Mouse (Mus musculus): ENCODE measurements around the gene Taok3. TPM values are rescaled to one million over a fixed set of nuclear protein-coding genes. Genes with fewer than 3 reads are reported as not detected.

The Taok3 gene
- polyA plus RNA-seq, 1 experiment from 2014 or later, result 38.7 TPM

DNA sequence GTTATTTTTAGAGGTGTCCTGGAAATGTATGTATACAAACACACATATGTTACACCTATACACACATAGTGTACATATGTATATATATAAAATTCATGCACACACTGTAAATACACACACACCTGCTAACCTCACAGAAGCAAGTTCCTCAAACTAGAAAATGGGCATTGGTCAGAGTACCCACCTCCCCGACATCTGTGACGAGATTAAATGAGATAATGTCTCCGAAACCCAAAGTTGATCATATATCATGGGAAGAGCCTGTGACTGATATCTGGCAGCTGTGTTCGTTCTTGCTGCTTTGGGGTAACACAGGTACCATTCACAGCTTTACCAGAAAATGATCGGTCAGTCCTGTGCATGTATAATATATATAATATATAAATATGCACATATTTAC lies 16.6 kb downstream of the Taok3 start:
- no peak overlapping the region for H3K9ac ChIP-seq
- no peaks in the 10 kb centered on the region for H3K27me3 ChIP-seq (replicated peaks)
- no peak overlapping the region for H3K27ac ChIP-seq
- no peak overlapping the region for H3K4me3 ChIP-seq
- WGBS, result 93% methylated on average over 5 of the region's 5 CpGs
- H3K4me2 ChIP-seq (replicated peaks), result no peak overlapping the region
- no peaks in the 10 kb centered on the region for H3K9me3 ChIP-seq
- H3K36me3 ChIP-seq, result no peaks in the 10 kb centered on the region
- peaks cover 11% of the 10 kb centered on the region; the same call in 1 of the 2 replicates for H3K4me1 ChIP-seq
- ATAC-seq (ENCODE audit: low FRiP score, low read depth), result no peak

- 69% methylated on average over 10 of the region's 10 CpGs for WGBS
- Histone ChIP-seq H3K4me2 (replicated peaks) (no peak overlapping the region), H3K4me1 (peaks cover 11% of the 10 kb centered on the region; the same call in 1 of the 2 replicates), H3K27me3 (replicated peaks) (no peaks in the 10 kb centered on the region), H3K4me3 (no peak overlapping the region), H3K36me3 (no peaks in the 10 kb centered on the region), H3K9me3 (no peaks in the 10 kb centered on the region), H3K9ac (no peak overlapping the region), H3K27ac (no peak overlapping the region)
- no peak for ATAC-seq (ENCODE audit: low FRiP score, low read depth)
Observed at GRCm38 (mm10) chr5:117137011-117137410, 17.1 kb downstream of the Taok3 start.

DNA sequence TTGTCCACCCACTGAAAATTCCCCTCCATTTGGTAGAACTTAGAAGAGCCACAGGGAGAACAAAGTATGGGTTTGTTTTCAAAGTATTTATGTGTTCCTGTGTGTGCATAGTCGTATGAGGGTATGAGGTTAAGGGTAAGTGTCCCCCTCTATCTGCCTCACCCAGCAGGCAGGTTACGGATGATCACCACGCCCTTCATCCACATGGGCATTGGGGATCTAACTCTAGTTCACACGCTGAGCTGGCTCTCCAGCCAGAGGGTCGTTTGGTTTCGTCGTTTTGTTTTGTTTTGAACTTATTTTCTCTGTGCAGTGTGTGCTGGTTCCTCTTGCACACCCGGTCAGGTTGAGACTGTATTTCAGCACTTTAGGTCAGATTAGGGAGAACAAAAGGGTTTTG lies 17.7 kb downstream of the Taok3 start:
- Histone ChIP-seq H3K36me3 (no peaks in the 10 kb centered on the region), H3K27ac (no peak overlapping the region)
- no peak for ATAC-seq (ENCODE audit: low FRiP score, low read depth)

DNA sequence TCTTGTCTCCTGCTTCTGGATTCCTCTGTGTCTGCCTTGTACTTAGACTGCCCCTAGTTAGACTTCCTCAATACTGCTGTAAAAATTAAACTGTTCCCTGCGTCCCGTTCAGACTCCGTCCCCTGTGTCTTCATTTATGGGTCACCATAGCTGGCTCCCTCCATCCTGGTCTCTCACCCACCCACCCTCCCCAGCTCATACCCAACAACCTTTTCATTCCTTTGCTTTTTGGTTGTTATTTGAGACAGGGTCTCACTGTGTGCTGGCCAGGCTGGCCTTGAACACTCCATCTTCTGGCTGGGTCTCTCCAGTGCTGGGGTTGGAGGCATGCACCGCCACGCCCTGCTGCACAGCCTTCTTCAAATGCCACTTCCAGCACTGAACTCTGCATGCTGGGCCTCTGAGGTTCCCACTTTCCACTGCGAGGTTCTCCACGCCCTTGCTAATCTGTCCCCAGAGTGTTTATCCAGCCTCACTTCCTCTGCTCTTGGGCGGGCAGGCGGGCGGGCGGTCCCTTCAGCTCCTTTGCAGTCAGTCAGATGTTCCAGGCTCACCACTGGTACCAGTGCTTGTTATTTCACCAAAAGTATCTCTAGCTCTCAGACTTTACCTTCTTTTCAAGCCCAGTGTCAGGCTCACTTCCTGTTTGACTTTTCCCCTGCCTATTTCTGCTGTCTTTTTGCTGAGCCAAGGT lies 18.5 kb downstream of the Taok3 start:
- no peaks in the 10 kb centered on the region for H3K27me3 ChIP-seq (replicated peaks)
- H3K9me3 ChIP-seq, result no peaks in the 10 kb centered on the region
- no peak for ATAC-seq (ENCODE audit: low FRiP score, low read depth)
- H3K4me1 ChIP-seq, result peaks cover 11% of the 10 kb centered on the region; the same call in 1 of the 2 replicates
- no peak overlapping the region for H3K9ac ChIP-seq
- H3K4me3 ChIP-seq, result no peak overlapping the region
- no peak overlapping the region for H3K27ac ChIP-seq
- H3K4me2 ChIP-seq (replicated peaks), result no peak overlapping the region
- H3K36me3 ChIP-seq, result no peaks in the 10 kb centered on the region
- WGBS, result 84% methylated on average over 11 of the region's 11 CpGs

More for the DNA sequence above, 17.7 kb downstream of the Taok3 start:
- Histone ChIP-seq H3K4me1 (peaks cover 11% of the 10 kb centered on the region; the same call in 1 of the 2 replicates), H3K4me2 (replicated peaks) (no peak overlapping the region), H3K9me3 (no peaks in the 10 kb centered on the region), H3K4me3 (no peak overlapping the region), H3K9ac (no peak overlapping the region), H3K27me3 (replicated peaks) (no peaks in the 10 kb centered on the region)
- 80% methylated on average over 8 of the region's 8 CpGs for WGBS

DNA sequence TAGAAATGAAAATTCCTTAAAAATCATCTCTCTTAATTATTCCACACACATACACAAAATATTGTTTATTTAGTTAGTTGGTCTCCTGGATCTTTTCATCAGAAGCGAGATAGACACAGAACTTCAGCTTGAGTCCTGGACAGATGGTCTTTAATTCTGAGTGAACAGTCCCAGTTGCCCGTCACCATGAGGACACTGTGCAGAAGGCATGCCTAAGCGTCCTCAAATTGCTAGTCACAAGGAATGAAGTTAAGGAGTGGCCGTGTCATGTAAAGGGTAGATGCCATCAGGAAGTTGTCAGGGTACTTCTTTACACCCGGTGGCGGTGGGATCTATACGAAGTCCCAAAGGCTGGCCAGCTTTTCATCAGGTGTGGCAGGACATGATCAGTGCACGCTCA lies 19.9 kb downstream of the Taok3 start:
- 84% methylated on average over 8 of the region's 8 CpGs for WGBS
- no peak for ATAC-seq (ENCODE audit: low FRiP score, low read depth)
- peaks cover 11% of the 10 kb centered on the region; the same call in 1 of the 2 replicates for H3K4me1 ChIP-seq

DNA sequence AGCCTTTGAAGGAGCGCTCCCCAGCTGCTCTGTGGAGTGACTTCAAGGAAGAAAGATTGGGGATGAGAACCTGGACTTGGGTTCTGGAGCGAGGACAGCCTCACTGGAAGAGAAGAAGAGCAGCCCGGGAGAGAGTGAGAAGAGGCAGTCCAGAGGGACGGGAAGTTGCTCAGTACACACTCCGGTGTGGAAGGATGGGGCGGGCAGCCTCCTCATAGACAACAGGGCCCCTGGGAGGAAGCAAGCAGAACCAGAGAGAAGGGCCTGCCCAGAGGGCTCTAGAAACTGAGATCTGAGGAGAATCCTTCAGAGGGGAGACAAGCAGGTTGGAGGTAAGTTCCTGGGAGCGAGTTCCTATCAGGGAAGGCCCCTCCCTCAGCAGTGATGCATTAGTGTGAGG lies 20.4 kb downstream of the Taok3 start:
- Histone ChIP-seq H3K36me3 (no peaks in the 10 kb centered on the region), H3K27me3 (replicated peaks) (no peaks in the 10 kb centered on the region), H3K9ac (no peak overlapping the region), H3K4me1 (peaks cover 8% of the 10 kb centered on the region; the same call in 1 of the 2 replicates), H3K4me3 (no peak overlapping the region), H3K27ac (no peak overlapping the region), H3K9me3 (no peaks in the 10 kb centered on the region), H3K4me2 (replicated peaks) (no peak overlapping the region)
- 74% methylated on average over 7 of the region's 7 CpGs for WGBS
- ATAC-seq (ENCODE audit: low FRiP score, low read depth), result no peak

More for the DNA sequence above, 19.9 kb downstream of the Taok3 start:
- no peaks in the 10 kb centered on the region for H3K27me3 ChIP-seq (replicated peaks)
- no peak overlapping the region for H3K9ac ChIP-seq
- no peaks in the 10 kb centered on the region for H3K9me3 ChIP-seq
- H3K27ac ChIP-seq, result no peak overlapping the region
- H3K36me3 ChIP-seq, result no peaks in the 10 kb centered on the region
- no peak overlapping the region for H3K4me2 ChIP-seq (replicated peaks)
- H3K4me3 ChIP-seq, result no peak overlapping the region

- no peak overlapping the region for H3K4me3 ChIP-seq
- H3K27me3 ChIP-seq (replicated peaks), result no peaks in the 10 kb centered on the region
- no peaks in the 10 kb centered on the region for H3K36me3 ChIP-seq
- H3K27ac ChIP-seq, result no peak overlapping the region
- no peak overlapping the region for H3K4me2 ChIP-seq (replicated peaks)
- 68% methylated on average over 9 of the region's 9 CpGs for WGBS
- H3K4me1 ChIP-seq, result no peaks in the 10 kb centered on the region
- ATAC-seq (ENCODE audit: low FRiP score, low read depth), result no peak
- no peak overlapping the region for H3K9ac ChIP-seq
- H3K9me3 ChIP-seq, result no peaks in the 10 kb centered on the region
Observed at GRCm38 (mm10) chr5:117143721-117144135, 23.8 kb downstream of the Taok3 start.

GRCm38 (mm10) chr5:117146165-117146564 lies 26.2 kb downstream of the Taok3 start:
- H3K4me3 ChIP-seq, result no peak overlapping the region
- ATAC-seq (ENCODE audit: low FRiP score, low read depth), result no peak
- H3K9ac ChIP-seq, result no peak overlapping the region
- H3K4me2 ChIP-seq (replicated peaks), result no peak overlapping the region
- no peaks in the 10 kb centered on the region for H3K9me3 ChIP-seq
- no peaks in the 10 kb centered on the region for H3K27me3 ChIP-seq (replicated peaks)
- H3K36me3 ChIP-seq, result no peaks in the 10 kb centered on the region
- H3K27ac ChIP-seq, result no peak overlapping the region
- no peaks in the 10 kb centered on the region for H3K4me1 ChIP-seq

DNA sequence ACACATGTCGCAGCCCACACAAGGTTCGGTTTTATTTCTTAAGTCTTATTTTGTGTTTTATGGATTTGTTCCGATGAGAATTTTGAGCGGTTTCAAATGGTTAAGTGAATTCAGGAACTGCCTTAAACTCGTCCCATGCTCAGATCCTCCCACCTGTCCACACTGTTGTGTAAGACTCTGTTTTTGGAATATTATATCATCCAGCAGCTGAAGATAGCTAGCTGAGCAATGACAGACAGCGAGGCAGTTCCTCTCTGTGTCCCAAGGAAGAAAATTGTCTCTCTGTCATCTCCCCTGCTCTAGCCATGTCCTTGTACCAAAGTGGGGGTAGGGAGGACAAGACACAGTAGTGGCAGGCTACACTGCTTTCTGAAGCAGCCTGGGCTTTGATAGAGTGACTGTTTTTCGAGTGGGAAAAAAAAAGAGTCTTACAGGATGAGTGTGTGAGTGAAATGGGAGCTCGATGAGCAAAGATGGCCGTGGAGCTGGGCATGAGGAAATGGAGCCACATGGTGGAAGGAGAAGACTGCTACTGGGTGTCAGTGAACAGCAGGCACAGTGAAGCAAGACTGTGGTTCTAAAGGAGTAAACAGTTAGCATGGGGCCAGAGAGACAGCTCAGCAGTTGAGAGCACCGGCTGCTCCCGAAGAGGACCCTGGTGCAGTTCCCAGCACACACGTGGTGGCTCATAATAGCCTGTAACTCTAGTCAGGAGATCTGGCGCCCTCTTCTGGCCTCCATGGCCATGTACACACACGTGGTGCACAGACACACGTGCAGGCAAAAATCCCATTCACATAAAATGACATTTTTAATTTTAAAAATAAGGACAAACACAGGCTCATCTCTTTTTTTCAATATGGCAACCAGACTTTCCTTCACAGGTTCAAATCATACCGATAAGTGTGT lies 27.5 kb downstream of the Taok3 start:
- H3K4me1 ChIP-seq, result no peaks in the 10 kb centered on the region
- no peak overlapping the region for H3K27ac ChIP-seq
- H3K27me3 ChIP-seq (replicated peaks), result no peaks in the 10 kb centered on the region
- no peak for ATAC-seq (ENCODE audit: low FRiP score, low read depth)
- no peak overlapping the region for H3K4me3 ChIP-seq
- no peaks in the 10 kb centered on the region for H3K9me3 ChIP-seq
- H3K4me2 ChIP-seq (replicated peaks), result no peak overlapping the region
- 91% methylated on average over 16 of the region's 16 CpGs for WGBS
- no peak overlapping the region for H3K9ac ChIP-seq
- H3K36me3 ChIP-seq, result no peaks in the 10 kb centered on the region

- H3K36me3 ChIP-seq, result no peaks in the 10 kb centered on the region
- no peak overlapping the region for H3K4me2 ChIP-seq (replicated peaks)
- ATAC-seq (ENCODE audit: low FRiP score, low read depth), result no peak
- 77% methylated on average over 16 of the region's 16 CpGs for WGBS
- H3K9me3 ChIP-seq, result 0 out of 2 replicates have a peak, but pooled peaks cover 9% of the 10 kb centered on the region
- no peak overlapping the region for H3K9ac ChIP-seq
- no peak overlapping the region for H3K27ac ChIP-seq
- H3K4me3 ChIP-seq, result no peak overlapping the region
- H3K27me3 ChIP-seq (replicated peaks), result no peaks in the 10 kb centered on the region
- no peaks in the 10 kb centered on the region for H3K4me1 ChIP-seq
Observed at GRCm38 (mm10) chr5:117149054-117149942, 29.4 kb downstream of the Taok3 start.

DNA sequence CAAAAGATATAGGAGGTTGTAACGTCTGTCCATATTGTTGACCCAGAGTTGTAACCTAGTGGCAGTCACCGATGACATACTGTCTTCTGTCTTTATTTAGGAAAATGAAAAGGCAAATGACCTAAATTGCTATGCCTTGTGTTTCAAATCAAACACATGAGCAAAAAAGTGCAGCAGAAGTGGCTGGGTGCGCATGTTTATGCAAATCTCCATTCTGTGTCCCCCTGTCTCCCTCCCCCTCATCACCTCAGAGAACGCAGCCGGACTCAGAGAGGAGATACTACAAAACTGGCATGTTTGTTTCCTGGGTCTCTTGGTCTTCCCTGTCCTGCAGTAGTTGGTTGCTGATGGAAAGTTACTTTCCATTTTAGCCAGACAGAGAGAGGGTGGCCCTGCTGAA lies 30.1 kb downstream of the Taok3 start:
- Histone ChIP-seq H3K27ac (no peak overlapping the region), H3K9me3 (0 out of 2 replicates have a peak, but pooled peaks cover 9% of the 10 kb centered on the region), H3K9ac (no peak overlapping the region), H3K27me3 (replicated peaks) (no peaks in the 10 kb centered on the region), H3K36me3 (no peaks in the 10 kb centered on the region), H3K4me1 (no peaks in the 10 kb centered on the region), H3K4me3 (no peak overlapping the region), H3K4me2 (replicated peaks) (no peak overlapping the region)
- 88% methylated on average over 5 of the region's 5 CpGs for WGBS
- no peak for ATAC-seq (ENCODE audit: low FRiP score, low read depth)

DNA sequence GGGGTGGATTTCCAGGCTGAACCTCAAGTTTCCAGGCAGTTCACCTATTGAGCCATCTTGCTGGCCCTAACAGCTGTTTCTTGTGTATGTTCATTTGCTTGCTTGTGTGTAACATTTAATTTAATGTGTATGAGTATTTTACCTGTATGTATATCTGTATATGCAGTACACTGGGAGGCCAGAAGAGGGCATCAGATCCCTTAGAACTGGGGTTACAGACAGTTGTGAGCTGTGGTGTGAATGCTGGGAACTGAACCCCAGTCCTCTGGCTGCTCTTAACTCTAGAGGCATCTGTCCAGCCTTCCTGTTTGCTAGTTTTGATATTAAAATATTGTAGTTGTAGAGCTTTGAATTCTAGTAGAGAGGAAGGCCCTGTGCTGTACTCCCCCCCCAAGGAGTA lies 33.0 kb downstream of the Taok3 start:
- no peak overlapping the region for H3K9ac ChIP-seq
- H3K27me3 ChIP-seq (replicated peaks), result no peaks in the 10 kb centered on the region
- no peak overlapping the region for H3K4me3 ChIP-seq
- H3K9me3 ChIP-seq, result 0 out of 2 replicates have a peak, but pooled peaks cover 9% of the 10 kb centered on the region
- no peak overlapping the region for H3K4me2 ChIP-seq (replicated peaks)
- no peak overlapping the region for H3K27ac ChIP-seq
- no peaks in the 10 kb centered on the region for H3K4me1 ChIP-seq
- H3K36me3 ChIP-seq, result no peaks in the 10 kb centered on the region
- ATAC-seq (ENCODE audit: low FRiP score, low read depth), result no peak
